Mouse (Mus musculus) gastrocnemius, adult 2 months (tissue): ENCODE measurements around the gene Ust. TPM values are rescaled to one million over a fixed set of nuclear protein-coding genes. Genes with fewer than 3 reads are reported as not detected.

Experiments used
- DNase-seq: peaks from one replicate; pipeline ENCODE4 v3.0.0; 2022
- H3K27ac ChIP-seq: fragments of 200-600 bp; 2 replicates; pipeline ENCODE4 v1.8.1; 2022; ENCODE audit warnings: mild to moderate bottlenecking
- H3K4me3 ChIP-seq: fragments of 200-600 bp; 2 replicates; pipeline ENCODE4 v1.8.1; 2022; ENCODE audit warnings: mild to moderate bottlenecking, moderate library complexity
- CTCF ChIP-seq: fragments of 200-600 bp; IDR thresholded peaks from 2 replicates; pipeline ENCODE4 v1.8.1; 2022; ENCODE audit warnings: antibody characterized with exemption, mild to moderate bottlenecking, moderate library complexity
- intact Hi-C: fragments of 180-260 bp; cut with DNase I; formaldehyde crosslinking; loops from one replicate; pipeline ENCODE4 v1.15.1; 2025
- total RNA-seq, 2 experiments: library from RNA; stranded (reverse); gene quantifications; 2 replicates each; pipeline ENCODE4 v1.2.3; 2021

Ust gene
- total RNA-seq, 2 experiments from 2014 or later, result 0.99 to 1.8 TPM

- DNase-seq, result no peak
- intact Hi-C loops, result loop anchor here (10.0 kb wide), 1 partner anchor 194 kb away; no protein-coding TSS in a partner anchor
- Histone ChIP-seq H3K4me3 (peak overlapping the region; percentile 89), H3K27ac (peak overlapping the region; percentile 88)
- peak; percentile 40 for TF ChIP-seq CTCF
Measured at GRCm38 (mm10) chr10:8519014-8519491, 428 bp upstream of the Ust start.

- no peak for TF ChIP-seq CTCF
- Histone ChIP-seq H3K4me3 (peak overlapping the region; percentile 89), H3K27ac (peak overlapping the region; percentile 88)
- intact Hi-C loops, result loop anchor here (10.0 kb wide), 1 partner anchor 193 kb away; no protein-coding TSS in a partner anchor
- DNase-seq, result no peak
Measured at GRCm38 (mm10) chr10:8517591-8518140, 959 bp downstream of the Ust start.

GRCm38 (mm10) chr10:8516916-8517524 is 1.6 kb downstream of the Ust start:
- DNase-seq, result peak; percentile 34
- TF ChIP-seq CTCF, result no peak
- peak overlapping the region; percentile 88 for H3K27ac ChIP-seq
- H3K4me3 ChIP-seq, result peak overlapping the region; percentile 89
- intact Hi-C loops, result loop anchor here (10.0 kb wide), 1 partner anchor 192 kb away; no protein-coding TSS in a partner anchor

- no peak for TF ChIP-seq CTCF
- H3K4me3 ChIP-seq, result no peak overlapping the region
- no peak for DNase-seq
- intact Hi-C loops, result loop anchor here (10.0 kb wide), 1 partner anchor 189 kb away; no protein-coding TSS in a partner anchor
- no peak overlapping the region for H3K27ac ChIP-seq
Measured at GRCm38 (mm10) chr10:8513690-8514089, 4.9 kb downstream of the Ust start.

GRCm38 (mm10) chr10:8512222-8512621 is 6.4 kb downstream of the Ust start:
- H3K27ac ChIP-seq, result no peak overlapping the region
- no peak for DNase-seq
- intact Hi-C loops, result loop anchor here (10.0 kb wide), 1 partner anchor 187 kb away; no protein-coding TSS in a partner anchor
- H3K4me3 ChIP-seq, result no peak overlapping the region
- TF ChIP-seq CTCF, result no peak

GRCm38 (mm10) chr10:8511760-8512159 is 6.9 kb downstream of the Ust start:
- no peak for DNase-seq
- TF ChIP-seq CTCF, result no peak
- H3K4me3 ChIP-seq, result no peak overlapping the region
- intact Hi-C loops, result loop anchor here (10.0 kb wide), 1 partner anchor 187 kb away; no protein-coding TSS in a partner anchor
- no peak overlapping the region for H3K27ac ChIP-seq

GRCm38 (mm10) chr10:8506247-8506573 is 12.4 kb downstream of the Ust start:
- no peak overlapping the region for H3K27ac ChIP-seq
- intact Hi-C loops, result no loop called here
- no peak for TF ChIP-seq CTCF
- DNase-seq, result no peak
- H3K4me3 ChIP-seq, result no peak overlapping the region

GRCm38 (mm10) chr10:8505346-8506246 is 13.0 kb downstream of the Ust start:
- intact Hi-C loops, result no loop called here
- 0 out of 2 replicates have a peak overlapping the region, but pooled peaks have one; percentile 2 for H3K27ac ChIP-seq
- TF ChIP-seq CTCF, result no peak
- no peak overlapping the region for H3K4me3 ChIP-seq
- no peak for DNase-seq

- no peak overlapping the region for H3K27ac ChIP-seq
- TF ChIP-seq CTCF, result no peak
- DNase-seq, result peak; percentile 64
- intact Hi-C loops, result no loop called here
- no peak overlapping the region for H3K4me3 ChIP-seq
Measured at GRCm38 (mm10) chr10:8504832-8505231, 13.8 kb downstream of the Ust start.

GRCm38 (mm10) chr10:8498951-8499891 is 19.4 kb downstream of the Ust start:
- DNase-seq, result peak; percentile 22
- H3K27ac ChIP-seq, result no peak overlapping the region
- TF ChIP-seq CTCF, result no peak
- intact Hi-C loops, result no loop called here
- H3K4me3 ChIP-seq, result no peak overlapping the region

- no peak for TF ChIP-seq CTCF
- DNase-seq, result no peak
- Histone ChIP-seq H3K27ac (no peak overlapping the region), H3K4me3 (no peak overlapping the region)
- intact Hi-C loops, result no loop called here
Measured at GRCm38 (mm10) chr10:8495543-8496141, 23.0 kb downstream of the Ust start.
